Mouse (Mus musculus): ENCODE data around the gene Pnkp. TPM values are rescaled to one million over a fixed set of nuclear protein-coding genes. Genes with fewer than 3 reads are reported as not detected.

The Pnkp gene
- polyA plus RNA-seq, 1 experiment from 2014 or later, result 28.5 TPM

- H3K4me3 ChIP-seq, result peak overlapping the region; percentile 69
- no peaks in the 10 kb centered on the region for H3K9me3 ChIP-seq
- no peaks in the 10 kb centered on the region for H3K27me3 ChIP-seq (ENCODE audit: insufficient read depth, poor library complexity, severe bottlenecking)
- peaks cover 24% of the 10 kb centered on the region for H3K36me3 ChIP-seq
- peak overlapping the region; percentile 93 for H3K27ac ChIP-seq
- DNase-seq (ENCODE audit: low spot score), result no peak
- peaks cover 65% of the 10 kb centered on the region for H3K4me1 ChIP-seq
- 76% methylated on average over 8 of the region's 8 CpGs for WGBS
Measured at GRCm38 (mm10) chr7:44850789-44851624, 5.9 kb upstream of the Pnkp start.

- Histone ChIP-seq H3K36me3 (peaks cover 17% of the 10 kb centered on the region), H3K27ac (no peak overlapping the region), H3K4me1 (peaks cover 70% of the 10 kb centered on the region), H3K4me3 (peak overlapping the region; percentile 69; the same call in 1 of the 2 replicates), H3K9me3 (no peaks in the 10 kb centered on the region), H3K27me3 (ENCODE audit: insufficient read depth, poor library complexity, severe bottlenecking) (no peaks in the 10 kb centered on the region)
- 92% methylated on average over 12 of the region's 12 CpGs for WGBS
- DNase-seq (ENCODE audit: low spot score), result no peak
Measured at GRCm38 (mm10) chr7:44851625-44852234, 5.2 kb upstream of the Pnkp start.

- no peaks in the 10 kb centered on the region for H3K9me3 ChIP-seq
- H3K27me3 ChIP-seq (ENCODE audit: insufficient read depth, poor library complexity, severe bottlenecking), result no peaks in the 10 kb centered on the region
- H3K4me1 ChIP-seq, result peaks cover 71% of the 10 kb centered on the region
- H3K27ac ChIP-seq, result no peak overlapping the region; the same call in 1 of the 2 replicates
- WGBS, result 87% methylated on average over 36 of the region's 36 CpGs
- no peak overlapping the region for H3K4me3 ChIP-seq
- peaks cover 16% of the 10 kb centered on the region for H3K36me3 ChIP-seq
- no peak for DNase-seq (ENCODE audit: low spot score)
Measured at GRCm38 (mm10) chr7:44852259-44853027, 4.5 kb upstream of the Pnkp start.

GRCm38 (mm10) chr7:44853065-44853464, 3.9 kb upstream of the Pnkp start:
- DNase-seq (ENCODE audit: low spot score), result no peak
- Histone ChIP-seq H3K27me3 (ENCODE audit: insufficient read depth, poor library complexity, severe bottlenecking) (no peaks in the 10 kb centered on the region), H3K36me3 (peaks cover 16% of the 10 kb centered on the region), H3K4me3 (no peak overlapping the region), H3K4me1 (peaks cover 71% of the 10 kb centered on the region), H3K9me3 (no peaks in the 10 kb centered on the region), H3K27ac (0 out of 2 replicates have a peak overlapping the region, but pooled peaks have one; percentile 94)
- WGBS, result 94% methylated on average over 2 of the region's 2 CpGs

GRCm38 (mm10) chr7:44853596-44854355, 3.2 kb upstream of the Pnkp start:
- peak overlapping the region; percentile 71 for H3K4me3 ChIP-seq
- H3K27ac ChIP-seq, result peak overlapping the region; percentile 94
- peaks cover 74% of the 10 kb centered on the region for H3K4me1 ChIP-seq
- H3K9me3 ChIP-seq, result no peaks in the 10 kb centered on the region
- WGBS, result 26% methylated on average over 26 of the region's 26 CpGs
- peaks cover 18% of the 10 kb centered on the region for H3K36me3 ChIP-seq
- H3K27me3 ChIP-seq (ENCODE audit: insufficient read depth, poor library complexity, severe bottlenecking), result no peaks in the 10 kb centered on the region
- DNase-seq (ENCODE audit: low spot score), result no peak

GRCm38 (mm10) chr7:44854356-44855031, 2.4 kb upstream of the Pnkp start:
- H3K4me1 ChIP-seq, result peaks cover 74% of the 10 kb centered on the region
- peak; percentile 96 for DNase-seq (ENCODE audit: low spot score)
- H3K27ac ChIP-seq, result peak overlapping the region; percentile 94
- H3K27me3 ChIP-seq (ENCODE audit: insufficient read depth, poor library complexity, severe bottlenecking), result no peaks in the 10 kb centered on the region
- H3K4me3 ChIP-seq, result peak overlapping the region; percentile 71
- H3K36me3 ChIP-seq, result peaks cover 19% of the 10 kb centered on the region
- under 1% methylated on average over 45 of the region's 45 CpGs for WGBS
- H3K9me3 ChIP-seq, result no peaks in the 10 kb centered on the region

- WGBS, result 41% methylated on average over 10 of the region's 10 CpGs
- Histone ChIP-seq H3K27me3 (ENCODE audit: insufficient read depth, poor library complexity, severe bottlenecking) (no peaks in the 10 kb centered on the region), H3K36me3 (peaks cover 24% of the 10 kb centered on the region), H3K4me1 (peaks cover 74% of the 10 kb centered on the region), H3K9me3 (no peaks in the 10 kb centered on the region), H3K27ac (peak overlapping the region; percentile 94), H3K4me3 (peak overlapping the region; percentile 71)
- no peak for DNase-seq (ENCODE audit: low spot score)
Measured at GRCm38 (mm10) chr7:44855036-44855435, 1.9 kb upstream of the Pnkp start.

GRCm38 (mm10) chr7:44856265-44856916, 548 bp upstream of the Pnkp start:
- peaks cover 72% of the 10 kb centered on the region for H3K4me1 ChIP-seq
- no peak for DNase-seq (ENCODE audit: low spot score)
- WGBS, result 56% methylated on average over 9 of the region's 9 CpGs

GRCm38 (mm10) chr7:44857905-44858304, 966 bp downstream of the Pnkp start:
- no peaks in the 10 kb centered on the region for H3K9me3 ChIP-seq
- H3K4me1 ChIP-seq, result peaks cover 64% of the 10 kb centered on the region
- no peak for DNase-seq (ENCODE audit: low spot score)
- 24% methylated on average over 8 of the region's 8 CpGs for WGBS
- no peaks in the 10 kb centered on the region for H3K27me3 ChIP-seq (ENCODE audit: insufficient read depth, poor library complexity, severe bottlenecking)
- H3K36me3 ChIP-seq, result peaks cover 37% of the 10 kb centered on the region
- H3K27ac ChIP-seq, result peak overlapping the region; percentile 93
- H3K4me3 ChIP-seq, result peak overlapping the region; percentile 97

More at GRCm38 (mm10) chr7:44856265-44856916, 548 bp upstream of the Pnkp start:
- Histone ChIP-seq H3K36me3 (peaks cover 30% of the 10 kb centered on the region), H3K27me3 (ENCODE audit: insufficient read depth, poor library complexity, severe bottlenecking) (no peaks in the 10 kb centered on the region), H3K9me3 (no peaks in the 10 kb centered on the region), H3K27ac (peak overlapping the region; percentile 93), H3K4me3 (peak overlapping the region; percentile 97)

- Histone ChIP-seq H3K9me3 (no peaks in the 10 kb centered on the region), H3K4me3 (0 out of 2 replicates have a peak overlapping the region, but pooled peaks have one; percentile 15), H3K36me3 (peaks cover 54% of the 10 kb centered on the region), H3K27ac (no peak overlapping the region), H3K27me3 (ENCODE audit: insufficient read depth, poor library complexity, severe bottlenecking) (no peaks in the 10 kb centered on the region), H3K4me1 (peaks cover 53% of the 10 kb centered on the region)
- no peak for DNase-seq (ENCODE audit: low spot score)
- 89% methylated on average over 11 of the region's 11 CpGs for WGBS
Measured at GRCm38 (mm10) chr7:44859896-44860295, 3.0 kb downstream of the Pnkp start.

- H3K4me3 ChIP-seq, result peak overlapping the region; percentile 25
- H3K27me3 ChIP-seq (ENCODE audit: insufficient read depth, poor library complexity, severe bottlenecking), result no peaks in the 10 kb centered on the region
- 0 out of 2 replicates have a peak overlapping the region, but pooled peaks have one; percentile 12 for H3K27ac ChIP-seq
- H3K36me3 ChIP-seq, result peaks cover 63% of the 10 kb centered on the region
- 64% methylated on average over 22 of the region's 22 CpGs for WGBS
- H3K4me1 ChIP-seq, result peaks cover 53% of the 10 kb centered on the region
- H3K9me3 ChIP-seq, result no peaks in the 10 kb centered on the region
- no peak for DNase-seq (ENCODE audit: low spot score)
Measured at GRCm38 (mm10) chr7:44860576-44861428, 3.9 kb downstream of the Pnkp start.
